ENCODE assay signal across 10 mouse cellular contexts in the genomic region with DNA sequence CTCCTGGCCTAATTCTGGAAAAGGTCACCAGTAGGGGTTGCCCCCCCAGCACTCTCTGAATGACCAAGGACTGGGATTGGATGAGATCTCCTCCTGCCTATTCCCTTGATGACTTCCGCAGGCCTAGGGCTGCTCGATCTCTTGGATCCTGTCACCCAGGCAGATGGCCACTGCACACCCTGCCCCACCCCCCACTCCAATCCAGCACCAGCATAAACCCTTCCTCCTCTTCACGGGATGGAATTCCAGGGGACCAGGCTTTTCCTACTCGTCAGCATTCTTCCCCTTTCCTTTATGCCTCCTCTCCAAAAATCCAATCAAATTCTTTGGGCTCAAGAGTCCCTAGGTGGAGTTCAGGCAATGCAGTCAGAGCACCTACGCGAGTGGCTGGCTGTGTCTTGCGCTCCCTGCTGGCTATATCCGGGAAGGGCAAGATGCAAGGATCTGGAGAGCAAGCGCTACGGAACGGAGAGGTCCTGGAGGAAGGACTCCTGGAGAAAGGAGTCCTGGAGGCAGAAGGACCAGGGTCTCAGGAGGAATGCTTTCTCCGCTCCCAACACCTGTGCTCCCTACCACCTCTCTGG. TPM values are rescaled to one million over a fixed set of nuclear protein-coding genes. Genes with fewer than 3 reads are reported as not detected.
DNase-seq lines count a peak whose midpoint lies in the region; ATAC-seq and TF ChIP-seq lines count a peak whose summit lies in the region.
"Had no signal": no experiment of that assay in that cellular context is flagged by ENCODE, and none has a peak within 500 bp of the region (broad histone marks: within the 10 kb centered on the region; RNA-seq: fewer than 3 reads in every experiment).

No protein-coding gene starts in this region.

- H3K27ac ChIP-seq in heart, embryonic 12.5 days (ENCODE audit: poor library complexity, severe bottlenecking) = no peak overlapping the region
- H3K27ac ChIP-seq in forebrain, embryonic 12.5 days = no peak overlapping the region
- H3K27ac ChIP-seq in hindbrain, postnatal 0 days = no peak overlapping the region
- H3K27ac ChIP-seq in midbrain, embryonic 10.5 days (replicated peaks) = 0 out of 2 replicates have a peak overlapping the region, but pooled peaks have one; percentile 17

- 0 out of 2 replicates have a peak, but pooled peaks cover 3% of the 10 kb centered on the region for H3K4me1 ChIP-seq in heart, embryonic 12.5 days (replicated peaks)
- H3K4me1 ChIP-seq in forebrain, embryonic 12.5 days = 0 out of 2 replicates have a peak, but pooled peaks cover 4% of the 10 kb centered on the region
- no peaks in the 10 kb centered on the region for H3K4me1 ChIP-seq in hindbrain, postnatal 0 days (ENCODE audit: insufficient read depth, low read length)
- H3K4me1 ChIP-seq in midbrain, embryonic 10.5 days = peaks cover 15% of the 10 kb centered on the region

- peak; percentile 85 for TF ChIP-seq CTCF in hindbrain, postnatal 0 days (IDR thresholded peaks at IDR 0.05; ENCODE audit: low read depth)

- H3K27me3 ChIP-seq in heart, embryonic 12.5 days (replicated peaks) = peaks cover 33% of the 10 kb centered on the region
- H3K27me3 ChIP-seq in forebrain, embryonic 12.5 days = peaks cover 30% of the 10 kb centered on the region
- H3K27me3 ChIP-seq in hindbrain, postnatal 0 days (ENCODE audit: insufficient read depth, low read length) = no peaks in the 10 kb centered on the region
- H3K27me3 ChIP-seq in midbrain, embryonic 10.5 days (ENCODE audit: low read depth, poor library complexity, severe bottlenecking) = peaks cover 42% of the 10 kb centered on the region

- no peak overlapping the region for H3K9ac ChIP-seq in heart, embryonic 12.5 days
- H3K9ac ChIP-seq in forebrain, embryonic 12.5 days = no peak overlapping the region
- H3K9ac ChIP-seq in hindbrain, postnatal 0 days (replicated peaks; ENCODE audit: low read length) = no peak overlapping the region

- no peak for ATAC-seq in heart, embryonic 12.5 days (ENCODE audit: insufficient number of reproducible peaks, low FRiP score)
- 0 out of 2 replicates have a peak, but pooled peaks have one; percentile 50 for ATAC-seq in cerebellum, adult (ENCODE audit: insufficient number of reproducible peaks, low FRiP score, low TSS enrichment)
- peak; percentile 36; the same call in 1 of the 2 replicates for ATAC-seq in forebrain, embryonic 12.5 days (ENCODE audit: low FRiP score)
- peak; percentile 50; the same call in 1 of the 2 replicates for ATAC-seq in hindbrain, postnatal 0 days

- intact Hi-C loops in left cerebral cortex, postnatal 14 days (cut with DNase I) = loop anchor here (2.0 kb wide), 1 partner anchor 46 kb away; no protein-coding TSS in a partner anchor

- no peak overlapping the region for H3K4me2 ChIP-seq in heart, embryonic 12.5 days
- no peak overlapping the region for H3K4me2 ChIP-seq in forebrain, embryonic 12.5 days
- H3K4me2 ChIP-seq in hindbrain, postnatal 0 days (ENCODE audit: low read depth, low read length) = no peak overlapping the region

- DNase-seq in heart, adult 18-20 months = peak; percentile 70 to 85
- DNase-seq in hindbrain, postnatal 0 days (ENCODE audit: low spot score) = peak; percentile 73
- peak; percentile 63 to 71 for DNase-seq in left cerebral cortex, postnatal 14 days (ENCODE audit: low spot score in 2 of 2)
- peak; percentile 67 for DNase-seq in midbrain, embryonic 10.5 days (ENCODE audit: low spot score)
- DNase-seq in spleen, postnatal 10 days (ENCODE audit: low spot score in 2 of 2) = peak; percentile 40 to 71

- 16% methylated on average over 12 of the region's 12 CpGs for WGBS in heart, embryonic 12.5 days
- 21% methylated on average over 12 of the region's 12 CpGs for WGBS in forebrain, embryonic 12.5 days
- 25% methylated on average over 12 of the region's 12 CpGs for WGBS in hindbrain, postnatal 0 days
- WGBS in midbrain, embryonic 10.5 days = 20% methylated on average over 12 of the region's 12 CpGs

- H3K36me3 ChIP-seq in heart, embryonic 12.5 days = 0 out of 2 replicates have a peak, but pooled peaks cover 2% of the 10 kb centered on the region
- no peaks in the 10 kb centered on the region for H3K36me3 ChIP-seq in forebrain, embryonic 12.5 days (replicated peaks)
- H3K36me3 ChIP-seq in hindbrain, postnatal 0 days (ENCODE audit: insufficient read depth, low read length) = no peaks in the 10 kb centered on the region
- no peaks in the 10 kb centered on the region for H3K36me3 ChIP-seq in midbrain, embryonic 10.5 days
- H3K36me3 ChIP-seq: G1E had no signal

- H3K9me3 ChIP-seq in heart, embryonic 12.5 days (replicated peaks) = no peaks in the 10 kb centered on the region
- H3K9me3 ChIP-seq in forebrain, embryonic 12.5 days = no peaks in the 10 kb centered on the region
- no peaks in the 10 kb centered on the region for H3K9me3 ChIP-seq in hindbrain, postnatal 0 days (ENCODE audit: low read length)
- H3K9me3 ChIP-seq in midbrain, embryonic 10.5 days (replicated peaks) = no peaks in the 10 kb centered on the region
- H3K9me3 ChIP-seq: G1E had no signal

- H3K4me3 ChIP-seq in heart, embryonic 12.5 days = no peak overlapping the region
- H3K4me3 ChIP-seq in forebrain, embryonic 12.5 days (replicated peaks) = no peak overlapping the region
- H3K4me3 ChIP-seq in hindbrain, postnatal 0 days (ENCODE audit: low read length) = no peak overlapping the region
- H3K4me3 ChIP-seq in midbrain, embryonic 10.5 days = 0 out of 2 replicates have a peak overlapping the region, but pooled peaks have one; percentile 1

RNA-seq across cellular contexts. Expression of a gene that starts 7.1 kb away (rescaled TPM):
- total RNA-seq in heart, adult 18-20 months (2021) = 1 to 10 TPM; 1.8 to 1.9 TPM
- 11.1 and 12.3 TPM in 2 replicates for polyA plus RNA-seq in heart, embryonic 12.5 days (2016; fragmentation: Nextera tagmentation; extraction: Ambion mirVana)
- polyA plus RNA-seq in forebrain, embryonic 12.5 days (2016; fragmentation: Nextera tagmentation; extraction: Ambion mirVana) = 96.3 and 116 TPM in 2 replicates
- 530 and 555 TPM in 2 replicates for total RNA-seq in hindbrain, postnatal 0 days (2014; rRNA removed)
- polyA plus RNA-seq in hindbrain, postnatal 0 days (2015; fragmentation: Nextera tagmentation; extraction: Ambion mirVana) = 344 and 395 TPM in 2 replicates
- 100 to 1,000 TPM in 1 of 2 experiments, 10 to 100 TPM in 1; 94.6 to 151 TPM for total RNA-seq in left cerebral cortex, postnatal 14 days (2021)
- 36.6 and 40.2 TPM in 2 replicates for polyA plus RNA-seq in midbrain, embryonic 10.5 days (2016; fragmentation: Nextera tagmentation; extraction: Ambion mirVana)
- polyA plus RNA-seq: G1E had no signal

RNA-seq across cellular contexts. Expression of a gene that starts 28.9 kb away (rescaled TPM):
- not detected for total RNA-seq in heart, adult 18-20 months (2021)
- polyA plus RNA-seq in heart, embryonic 12.5 days (2016; fragmentation: Nextera tagmentation; extraction: Ambion mirVana) = not detected in 2 replicates
- polyA plus RNA-seq in forebrain, embryonic 12.5 days (2016; fragmentation: Nextera tagmentation; extraction: Ambion mirVana) = 1.1 TPM in 1 of 2 replicates, not detected in the other
- total RNA-seq in hindbrain, postnatal 0 days (2014; rRNA removed) = not detected in 2 replicates
- polyA plus RNA-seq in hindbrain, postnatal 0 days (2015; fragmentation: Nextera tagmentation; extraction: Ambion mirVana) = 0.45 and 0.73 TPM in 2 replicates
- not detected for total RNA-seq in left cerebral cortex, postnatal 14 days (2021)
- polyA plus RNA-seq in midbrain, embryonic 10.5 days (2016; fragmentation: Nextera tagmentation; extraction: Ambion mirVana) = 0.56 TPM in 1 of 2 replicates, not detected in the other
- total RNA-seq: G1E; layer of hippocampus, postnatal 36 days had no signal
- polyA plus RNA-seq: G1E had no signal

RNA-seq across cellular contexts. Expression of a gene that starts 34.5 kb away (rescaled TPM):
- 100 to 1,000 TPM; 208 to 239 TPM for total RNA-seq in heart, adult 18-20 months (2021)
- polyA plus RNA-seq in heart, embryonic 12.5 days (2016; fragmentation: Nextera tagmentation; extraction: Ambion mirVana) = 107 and 109 TPM in 2 replicates
- polyA plus RNA-seq in forebrain, embryonic 12.5 days (2016; fragmentation: Nextera tagmentation; extraction: Ambion mirVana) = 37.6 and 40.5 TPM in 2 replicates
- total RNA-seq in hindbrain, postnatal 0 days (2014; rRNA removed) = 105 and 119 TPM in 2 replicates
- polyA plus RNA-seq in hindbrain, postnatal 0 days (2015; fragmentation: Nextera tagmentation; extraction: Ambion mirVana) = 42.7 and 49.8 TPM in 2 replicates
- 10 to 100 TPM; 38.1 to 49.8 TPM for total RNA-seq in left cerebral cortex, postnatal 14 days (2021)
- polyA plus RNA-seq in midbrain, embryonic 10.5 days (2016; fragmentation: Nextera tagmentation; extraction: Ambion mirVana) = 32.4 and 41.8 TPM in 2 replicates
- polyA plus RNA-seq: G1E had no signal

RNA-seq across cellular contexts. Expression of a gene that starts 43.4 kb away (rescaled TPM):
- total RNA-seq in heart, adult 18-20 months (2021) = 1,000 to 10,000 TPM; 1,847 to 1,982 TPM
- 1,467 and 1,522 TPM in 2 replicates for polyA plus RNA-seq in heart, embryonic 12.5 days (2016; fragmentation: Nextera tagmentation; extraction: Ambion mirVana)
- polyA plus RNA-seq in forebrain, embryonic 12.5 days (2016; fragmentation: Nextera tagmentation; extraction: Ambion mirVana) = 1,544 and 1,585 TPM in 2 replicates
- total RNA-seq in hindbrain, postnatal 0 days (2014; rRNA removed) = 74.1 and 76.5 TPM in 2 replicates
- 1,309 and 1,318 TPM in 2 replicates for polyA plus RNA-seq in hindbrain, postnatal 0 days (2015; fragmentation: Nextera tagmentation; extraction: Ambion mirVana)
- total RNA-seq in left cerebral cortex, postnatal 14 days (2021) = 100 to 1,000 TPM; 803 to 821 TPM
- polyA plus RNA-seq in midbrain, embryonic 10.5 days (2016; fragmentation: Nextera tagmentation; extraction: Ambion mirVana) = 1,709 and 1,814 TPM in 2 replicates

RNA-seq across cellular contexts. Expression of a gene that starts 51.6 kb away (rescaled TPM):
- 10 to 100 TPM; 13.2 to 15.2 TPM for total RNA-seq in heart, adult 18-20 months (2021)
- polyA plus RNA-seq in heart, embryonic 12.5 days (2016; fragmentation: Nextera tagmentation; extraction: Ambion mirVana) = 69.7 and 78.3 TPM in 2 replicates
- polyA plus RNA-seq in forebrain, embryonic 12.5 days (2016; fragmentation: Nextera tagmentation; extraction: Ambion mirVana) = 15.9 and 18.9 TPM in 2 replicates
- 23.9 and 28.2 TPM in 2 replicates for total RNA-seq in hindbrain, postnatal 0 days (2014; rRNA removed)
- 20.7 and 22.0 TPM in 2 replicates for polyA plus RNA-seq in hindbrain, postnatal 0 days (2015; fragmentation: Nextera tagmentation; extraction: Ambion mirVana)
- total RNA-seq in left cerebral cortex, postnatal 14 days (2021) = 1 to 10 TPM; 5.7 to 5.8 TPM
- 23.4 and 26.8 TPM in 2 replicates for polyA plus RNA-seq in midbrain, embryonic 10.5 days (2016; fragmentation: Nextera tagmentation; extraction: Ambion mirVana)
- total RNA-seq: G1E had no signal
- polyA plus RNA-seq: G1E had no signal
